Mouse (Mus musculus): ENCODE results near the gene Lmbrd1.

DNA sequence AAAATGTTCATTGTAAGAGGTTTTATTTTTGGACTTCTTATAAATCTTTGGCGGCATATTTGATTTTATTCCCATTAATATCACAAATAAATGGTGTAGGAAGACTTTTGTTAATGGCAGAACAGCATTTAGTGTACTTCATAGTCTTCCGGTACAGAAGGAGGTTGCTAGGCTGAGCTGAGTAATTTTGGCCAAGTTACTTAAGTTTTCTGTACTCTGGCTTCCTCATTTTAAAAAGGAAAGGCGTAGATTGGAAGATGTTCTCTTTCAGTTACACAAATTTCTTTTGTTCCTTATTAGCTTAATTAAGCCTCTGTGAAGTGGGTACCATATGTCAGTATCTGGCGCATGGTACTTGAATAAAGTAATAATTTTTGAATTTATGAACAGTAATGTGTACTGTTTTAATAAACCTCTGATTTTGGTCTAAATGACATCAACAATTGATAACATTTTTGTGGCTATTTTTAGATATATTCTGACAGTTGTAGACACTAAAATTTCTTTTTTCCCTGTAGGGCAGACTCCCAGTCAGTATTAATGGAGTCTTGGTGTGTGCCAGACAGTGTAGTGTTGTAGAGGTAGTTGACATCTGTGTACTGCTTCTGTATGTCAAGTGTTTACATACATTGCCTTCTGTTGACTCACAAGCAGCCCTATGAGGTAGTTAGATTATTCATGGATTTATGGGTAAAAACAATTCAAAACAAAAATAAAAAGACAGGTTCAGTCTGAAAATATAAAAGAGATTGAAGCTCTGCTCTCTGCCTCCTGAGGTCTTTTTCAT, 8.0 kb downstream of the Lmbrd1 start:
- TF ChIP-seq CTCF (IDR thresholded peaks at IDR 0.05; ENCODE audit: borderline replicate concordance, insufficient read depth, low read depth, low read length) (no peak), POLR2A (IDR thresholded peaks at IDR 0.05; ENCODE audit: borderline replicate concordance, insufficient read depth, low read length) (no peak)
